Mouse (Mus musculus): ENCODE data around the gene Palld. TPM values are rescaled to one million over a fixed set of nuclear protein-coding genes. Genes with fewer than 3 reads are reported as not detected.

Palld gene
- total and polyA plus RNA-seq, 3 experiments = 0.87 to 7.1 (median 2.6) TPM

- Histone ChIP-seq H3K4me3 (replicated peaks in 1 of 3; ENCODE audit: low read depth in 2 of 3, low read length in 2 of 3, poor library complexity in 1 of 3) (no peak overlapping the region), H3K4me2 (ENCODE audit: insufficient read depth, low read depth, poor library complexity, severe bottlenecking) (no peak overlapping the region), H3K9me3 (replicated peaks; ENCODE audit: low read length) (no peaks in the 10 kb centered on the region), H3K4me1 (ENCODE audit: control insufficient read depth in 1 of 2, insufficient read depth in 2 of 2) (no peaks in the 10 kb centered on the region), H3K9ac (ENCODE audit: insufficient read depth, low read depth) (no peak overlapping the region), H3K27ac (ENCODE audit: insufficient read depth, low read depth) (no peak overlapping the region), H3K27me3 (replicated peaks) (no peaks in the 10 kb centered on the region), H3K36me3 (replicated peaks in 1 of 2; ENCODE audit: control insufficient read depth in 1 of 2, insufficient read depth in 1 of 2, low read length in 1 of 2) (no peaks in the 10 kb centered on the region), H3K79me2 (replicated peaks; ENCODE audit: control insufficient read depth, extremely low read depth, insufficient read depth, poor library complexity, severe bottlenecking) (no peaks in the 10 kb centered on the region)
- no peak for TF ChIP-seq MAX (IDR thresholded peaks at IDR 0.05; ENCODE audit: low read length)
- no peak for TF ChIP-seq HCFC1 (IDR thresholded peaks at IDR 0.05; ENCODE audit: low read depth, low read length)
- no peak for TF ChIP-seq JUN (IDR thresholded peaks at IDR 0.05; ENCODE audit: insufficient read depth, low read depth, low read length)
- no peak for TF ChIP-seq ZNF384 (IDR thresholded peaks at IDR 0.05; ENCODE audit: low read depth, low read length)
- TF ChIP-seq ETS1 (conservative IDR thresholded peaks at IDR 0.05; ENCODE audit: low read depth, low read length) = no peak
- TF ChIP-seq ELF1 (IDR thresholded peaks at IDR 0.05; ENCODE audit: low read depth, low read length) = no peak
- no peak for TF ChIP-seq ZKSCAN1 (IDR thresholded peaks at IDR 0.05; ENCODE audit: borderline replicate concordance, low read depth, low read length)
- no peak for TF ChIP-seq SIN3A (IDR thresholded peaks at IDR 0.05; ENCODE audit: low read length)
- TF ChIP-seq UBTF (IDR thresholded peaks at IDR 0.05; ENCODE audit: low read depth, low read length) = no peak
- TF ChIP-seq CTCF (conservative IDR thresholded peaks at IDR 0.05 in 1 of 2, IDR thresholded peaks at IDR 0.05 in 1 of 2; ENCODE audit: low read depth in 2 of 2, low read length in 2 of 2) = no peak
- no peak for TF ChIP-seq MEF2A (IDR thresholded peaks at IDR 0.05; ENCODE audit: borderline replicate concordance, low read depth, low read length)
- no peak for TF ChIP-seq MXI1 (IDR thresholded peaks at IDR 0.05; ENCODE audit: low read depth, low read length)
- no peak for TF ChIP-seq USF2 (conservative IDR thresholded peaks at IDR 0.05; ENCODE audit: low read depth, low read length)
- TF ChIP-seq ZC3H11A (IDR thresholded peaks at IDR 0.05; ENCODE audit: low read depth, low read length) = no peak
- in situ Hi-C loops (cut with MboI; ENCODE audit: low pct_ligation_motif_present, low pct_unique_long_range_greater_than_20kb, low sequenced_read_pairs) (no loop called here), dilution Hi-C loops (cut with MboI; ENCODE audit: extremely low pct_ligation_motif_present, extremely low pct_unique_long_range_greater_than_20kb, low sequenced_read_pairs) (no loop called here)
- no peak for DNase-seq (ENCODE audit: extremely low read depth)
Measured at GRCm38 (mm10) chr8:61743764-61744562, 158.5 kb downstream of the Palld start.

DNA sequence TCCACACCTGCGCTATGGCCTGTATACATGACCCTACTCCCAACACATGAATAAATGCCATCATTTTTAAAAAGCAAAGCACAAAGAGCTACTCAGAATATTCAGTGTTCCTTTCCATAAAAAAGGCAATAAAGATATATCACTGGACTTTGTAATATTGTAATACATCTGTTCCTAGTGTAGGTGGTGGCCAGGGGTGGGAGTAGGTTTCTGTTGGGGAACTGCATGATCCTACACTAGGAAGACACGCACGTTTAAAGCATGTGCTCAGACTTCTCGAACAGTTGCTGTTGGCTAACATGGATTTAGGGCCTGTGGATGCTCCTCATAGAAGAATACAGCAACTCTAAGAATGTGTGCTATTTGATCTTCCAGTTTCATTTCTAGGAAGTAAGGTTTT, 165.0 kb downstream of the Palld start:
- no peaks in the 10 kb centered on the region for H3K79me2 ChIP-seq (replicated peaks; ENCODE audit: control insufficient read depth, extremely low read depth, insufficient read depth, poor library complexity, severe bottlenecking)
- H3K9ac ChIP-seq (ENCODE audit: insufficient read depth, low read depth) = no peak overlapping the region
- no peaks in the 10 kb centered on the region for H3K9me3 ChIP-seq (replicated peaks; ENCODE audit: low read length)
- no peaks in the 10 kb centered on the region for H3K27me3 ChIP-seq (replicated peaks)
- H3K4me1 ChIP-seq (ENCODE audit: control insufficient read depth in 1 of 2, insufficient read depth in 2 of 2) = no peaks in the 10 kb centered on the region; a peak in 1 of 4 replicates
- TF ChIP-seq NELFE (IDR thresholded peaks at IDR 0.05; ENCODE audit: low read depth, low read length) = no peak
- TF ChIP-seq USF2 (conservative IDR thresholded peaks at IDR 0.05; ENCODE audit: low read depth, low read length) = no peak
- TF ChIP-seq SIN3A (IDR thresholded peaks at IDR 0.05; ENCODE audit: low read length) = no peak
- no peak for TF ChIP-seq GABPA (IDR thresholded peaks at IDR 0.05; ENCODE audit: insufficient replicate concordance, low read depth, low read length)
- no peak for TF ChIP-seq TBP (conservative IDR thresholded peaks at IDR 0.05; ENCODE audit: low read depth, low read length)
- no peak for TF ChIP-seq ZNF384 (IDR thresholded peaks at IDR 0.05; ENCODE audit: low read depth, low read length)
- TF ChIP-seq NRF1 (IDR thresholded peaks at IDR 0.05; ENCODE audit: low read depth, low read length) = no peak
- no peak for TF ChIP-seq RCOR1 (conservative IDR thresholded peaks at IDR 0.05; ENCODE audit: low read depth, low read length)
- TF ChIP-seq IRF4 (IDR thresholded peaks at IDR 0.05; ENCODE audit: low read depth, low read length) = no peak
- TF ChIP-seq UBTF (IDR thresholded peaks at IDR 0.05; ENCODE audit: low read depth, low read length) = no peak
- no peak for TF ChIP-seq ZMIZ1 (IDR thresholded peaks at IDR 0.05; ENCODE audit: low read depth, low read length)
- TF ChIP-seq TCF12 (IDR thresholded peaks at IDR 0.05; ENCODE audit: low read depth, low read length) = no peak
- TF ChIP-seq POLR2A (IDR thresholded peaks at IDR 0.05; ENCODE audit: low read depth, low read length) = no peak
- no peak for TF ChIP-seq JUND (conservative IDR thresholded peaks at IDR 0.05; ENCODE audit: low read depth, low read length)
- no peaks in the 10 kb centered on the region for H3K36me3 ChIP-seq (replicated peaks in 1 of 2; ENCODE audit: control insufficient read depth in 1 of 2, insufficient read depth in 1 of 2, low read length in 1 of 2)
- no peak overlapping the region for H3K27ac ChIP-seq (ENCODE audit: insufficient read depth, low read depth)
- dilution Hi-C loops (cut with MboI; ENCODE audit: extremely low pct_ligation_motif_present, extremely low pct_unique_long_range_greater_than_20kb, low sequenced_read_pairs) (no loop called here), in situ Hi-C loops (cut with MboI; ENCODE audit: low pct_ligation_motif_present, low pct_unique_long_range_greater_than_20kb, low sequenced_read_pairs) (no loop called here)
- no peak overlapping the region for H3K4me2 ChIP-seq (ENCODE audit: insufficient read depth, low read depth, poor library complexity, severe bottlenecking)
- no peak for DNase-seq (ENCODE audit: extremely low read depth)
- no peak overlapping the region for H3K4me3 ChIP-seq (replicated peaks in 1 of 3; ENCODE audit: low read depth in 2 of 3, low read length in 2 of 3, poor library complexity in 1 of 3)
